Mouse (Mus musculus) bone marrow macrophage, adult 2 months (primary cell): ENCODE measurements around the gene Sv2c.

Source experiments
- CTCF ChIP-seq: IDR thresholded peaks from 2 replicates; pipeline ENCODE4 v1.5.1; 2012; ENCODE audit warnings: low read depth, mild to moderate bottlenecking, low read length, moderate library complexity
- POLR2A ChIP-seq: IDR thresholded peaks from 2 replicates; pipeline ENCODE4 v1.6.1; 2012; ENCODE audit warnings: mild to moderate bottlenecking, low read depth, low read length, borderline replicate concordance

DNA sequence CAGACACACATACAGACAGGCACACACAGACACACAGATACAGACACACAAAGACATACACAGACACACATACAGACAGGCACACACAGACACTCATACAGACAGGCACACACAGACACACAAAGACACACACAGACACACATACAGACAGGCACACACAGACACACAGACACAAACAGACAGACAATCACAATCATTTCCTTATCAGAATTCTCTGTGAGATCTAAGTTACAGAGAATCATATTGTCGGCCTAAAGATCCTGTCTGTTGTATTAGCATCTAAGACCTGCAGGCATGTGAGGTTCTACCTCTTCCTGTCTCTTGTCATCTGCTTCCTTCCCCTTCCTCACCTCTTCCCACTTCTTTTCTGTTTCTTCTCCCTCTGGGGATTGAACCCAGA is 168.7 kb downstream of the Sv2c start:
- TF ChIP-seq CTCF (no peak), POLR2A (no peak)
